Mouse (Mus musculus) embryonic facial prominence, embryonic 12.5 days (tissue): ENCODE measurements around the gene Klra6. TPM values are rescaled to one million over a fixed set of nuclear protein-coding genes. Genes with fewer than 3 reads are reported as not detected.
"Not testable (repeated sequence)": the region's sequence is repeated elsewhere in the genome, so short reads cannot be mapped to it uniquely, and the experiment has no call there.

Source experiments
- ATAC-seq: fragments of 200-750 bp; cut with Nextera tagmentation; 2 replicates; pipeline ENCODE4 v1.8.0; 2017; ENCODE audit not compliant: insufficient number of reproducible peaks, insufficient read depth, low FRiP score, low TSS enrichment
- H3K27ac ChIP-seq: fragments of 300-500 bp; sonication (generic); 2 replicates; pipeline ENCODE4 v1.5.1; 2016; ENCODE audit warnings: mild to moderate bottlenecking
- H3K27me3 ChIP-seq: fragments of 300-500 bp; sonication (generic); 2 replicates; pipeline ENCODE4 v1.6.1; 2016; ENCODE audit warnings: mild to moderate bottlenecking, moderate library complexity
- H3K36me3 ChIP-seq: fragments of 300-500 bp; sonication (generic); 2 replicates; pipeline ENCODE4 v1.6.1; 2016; ENCODE audit warnings: mild to moderate bottlenecking
- H3K4me1 ChIP-seq: fragments of 300-500 bp; sonication (generic); 2 replicates; pipeline ENCODE4 v1.6.1; 2016
- H3K4me2 ChIP-seq: fragments of 300-500 bp; sonication (generic); replicated peaks from 2 replicates; pipeline ENCODE4 v1.6.1; 2016; ENCODE audit warnings: mild to moderate bottlenecking, moderate library complexity
- H3K4me3 ChIP-seq: fragments of 300-500 bp; sonication (generic); 2 replicates; pipeline ENCODE4 v1.5.1; 2016; ENCODE audit warnings: mild to moderate bottlenecking
- H3K9ac ChIP-seq: fragments of 300-500 bp; sonication (generic); 2 replicates; pipeline ENCODE4 v1.6.1; 2016; ENCODE audit warnings: mild to moderate bottlenecking, moderate library complexity
- H3K9me3 ChIP-seq: fragments of 300-500 bp; sonication (generic); 2 replicates; pipeline ENCODE4 v1.6.1; 2016; ENCODE audit warnings: mild to moderate bottlenecking, moderate library complexity
- WGBS: fragments of 180-500 bp; shearing (Covaris S2); methylation state at CpG from one replicate; pipeline ENCODE4 v1.1.7; 2016; 5-methylcytosine and 5-hydroxymethylcytosine counted together
- polyA plus RNA-seq: library from polyadenylated mRNA; unstranded; fragments of >200 nt; fragmentation: Nextera tagmentation; extraction: Ambion mirVana; gene quantifications from 2 replicates; pipeline ENCODE4 v1.2.1, GENCODE M21; 2016

Gene Klra6
- not detected in 2 replicates for polyA plus RNA-seq

GRCm38 (mm10) chr6:130026854-130027253 lies at the start of gene Klra6:
TSS of gene Klra6 (minus strand) at chr6:130026954.
- H3K27ac ChIP-seq = no peak within 1 kb of the TSS
- no peak within 1 kb of the TSS for H3K4me2 ChIP-seq
- H3K36me3 ChIP-seq = no peaks in the 10 kb centered on the region
- WGBS = 84% methylated on average over 4 of the region's 4 CpGs
- no peaks in the 10 kb centered on the region for H3K4me1 ChIP-seq
- H3K9ac ChIP-seq = no peak within 1 kb of the TSS
- H3K9me3 ChIP-seq = 0 out of 2 replicates have a peak, but pooled peaks cover 8% of the 10 kb centered on the region
- H3K4me3 ChIP-seq = no peak within 1 kb of the TSS
- no peak for ATAC-seq
- H3K27me3 ChIP-seq = no peaks in the 10 kb centered on the region

GRCm38 (mm10) chr6:130067171-130067570 lies 40.4 kb upstream of the Klra6 start, which contains the start of gene Klra4:
TSS of gene Klra4 (minus strand) at chr6:130067271.
- H3K27me3 ChIP-seq, H3K9ac ChIP-seq, H3K9me3 ChIP-seq, H3K36me3 ChIP-seq, ATAC-seq, H3K27ac ChIP-seq, H3K4me3 ChIP-seq, H3K4me2 ChIP-seq, H3K4me1 ChIP-seq: not testable (repeated sequence)
- 63% methylated on average over 1 of the region's 1 CpGs for WGBS

GRCm38 (mm10) chr6:130065196-130065595 lies 38.4 kb upstream of the Klra6 start:
- H3K9me3 ChIP-seq = 0 out of 2 replicates have a peak, but pooled peaks cover 3% of the 10 kb centered on the region
- WGBS = 71% methylated on average over 5 of the region's 5 CpGs
- no peak overlapping the region for H3K27ac ChIP-seq
- H3K4me1 ChIP-seq = no peaks in the 10 kb centered on the region
- no peak overlapping the region for H3K4me3 ChIP-seq
- ATAC-seq = no peak
- no peak overlapping the region for H3K4me2 ChIP-seq
- H3K9ac ChIP-seq = no peak overlapping the region
- H3K27me3 ChIP-seq = no peaks in the 10 kb centered on the region
- no peaks in the 10 kb centered on the region for H3K36me3 ChIP-seq

- H3K27me3 ChIP-seq, H3K36me3 ChIP-seq, ATAC-seq, H3K27ac ChIP-seq, H3K9me3 ChIP-seq, H3K9ac ChIP-seq, H3K4me3 ChIP-seq, H3K4me2 ChIP-seq, H3K4me1 ChIP-seq: not testable (repeated sequence)
- WGBS = 52% methylated on average over 4 of the region's 4 CpGs
Measured at GRCm38 (mm10) chr6:130035146-130035545, 8.4 kb upstream of the Klra6 start.

- not testable (repeated sequence) for H3K4me3 ChIP-seq, H3K27me3 ChIP-seq, H3K4me1 ChIP-seq, H3K36me3 ChIP-seq, ATAC-seq, H3K4me2 ChIP-seq, H3K9ac ChIP-seq, H3K27ac ChIP-seq
- H3K9me3 ChIP-seq = 0 out of 2 replicates have a peak, but pooled peaks cover 12% of the 10 kb centered on the region
Measured at GRCm38 (mm10) chr6:130031493-130032089, 4.8 kb upstream of the Klra6 start.

Other genes with a start within 250 kb of the Klra6 start
- not detected in 2 replicates for gene Gm156, start 242.7 kb downstream of the Klra6 start, polyA plus RNA-seq
- gene Gm17631, start 164.3 kb downstream of the Klra6 start, polyA plus RNA-seq = not detected in 2 replicates
- not detected in 2 replicates for gene Klra17, start 150.3 kb downstream of the Klra6 start, polyA plus RNA-seq
- gene Klra5, start 109.3 kb downstream of the Klra6 start, polyA plus RNA-seq = not detected in 2 replicates
- gene Klra4, start 40.3 kb upstream of the Klra6 start, polyA plus RNA-seq = not detected in 2 replicates
- gene Klra8, start 102.9 kb upstream of the Klra6 start, polyA plus RNA-seq = not detected in 2 replicates
- not detected in 2 replicates for gene Klra9, start 166.2 kb upstream of the Klra6 start, polyA plus RNA-seq
- not detected in 2 replicates for gene Klra7, start 206.4 kb upstream of the Klra6 start, polyA plus RNA-seq